Mouse (Mus musculus): ENCODE measurements around the gene Acly.

GRCm38 (mm10) chr11:100528375-100529165 lies 770 bp upstream of the Acly start:
- TF ChIP-seq CTCF (IDR thresholded peaks at IDR 0.05; ENCODE audit: low read depth, low read length) (no peak), POLR2A (IDR thresholded peaks at IDR 0.05; ENCODE audit: borderline replicate concordance, low read depth, low read length) (no peak)
